Mouse (Mus musculus) forebrain, postnatal 0 days (tissue): ENCODE measurements at regions not wholly inside any gene's neighbourhood (a gene's known extent, or its start where the extent isn't known, plus 50 kb on each side); places are given as distances from the start of the nearest gene placed in this dataset.

Source experiments
- ATAC-seq: fragments of 200-750 bp; cut with Nextera tagmentation; 2 replicates; pipeline ENCODE4 v1.8.0; 2017; ENCODE audit warnings: mild to moderate bottlenecking, moderate library complexity
- DNase-seq: peaks from one replicate; pipeline ENCODE4 v3.0.0-alpha.2; 2015
- H3K27ac ChIP-seq: fragments of 300-500 bp; sonication (generic); 2 replicates; pipeline ENCODE4 v1.5.1; 2014; ENCODE audit warnings: low read depth, mild to moderate bottlenecking, antibody characterized with exemption, low read length, moderate library complexity, mixed read lengths
- H3K27me3 ChIP-seq: fragments of 300-500 bp; sonication (generic); 2 replicates; pipeline ENCODE4 v1.6.1; 2014; ENCODE audit warnings: mild to moderate bottlenecking, low read length, mixed read lengths; ENCODE audit not compliant: insufficient read depth
- H3K36me3 ChIP-seq: fragments of 300-500 bp; sonication (generic); 2 replicates; pipeline ENCODE4 v1.6.1; 2014; ENCODE audit warnings: mild to moderate bottlenecking, moderate library complexity; ENCODE audit not compliant: insufficient read depth
- H3K4me1 ChIP-seq: fragments of 300-500 bp; sonication (generic); 2 replicates; pipeline ENCODE4 v1.6.1; 2014; ENCODE audit warnings: antibody characterized with exemption; ENCODE audit not compliant: insufficient read depth
- H3K4me2 ChIP-seq: fragments of 300-500 bp; sonication (generic); 2 replicates; pipeline ENCODE4 v1.6.1; 2014; ENCODE audit warnings: low read depth, mild to moderate bottlenecking, moderate library complexity
- H3K4me3 ChIP-seq: fragments of 300-500 bp; sonication (generic); 2 replicates; pipeline ENCODE4 v1.5.1; 2014; ENCODE audit warnings: low read depth, low read length, mixed read lengths
- H3K9ac ChIP-seq: fragments of 300-500 bp; sonication (generic); 2 replicates; pipeline ENCODE4 v1.6.1; 2014; ENCODE audit warnings: mild to moderate bottlenecking
- H3K9me3 ChIP-seq: fragments of 300-500 bp; sonication (generic); 2 replicates; pipeline ENCODE4 v1.6.1; 2016; ENCODE audit warnings: low read length
- CTCF ChIP-seq: sonication (generic); IDR thresholded peaks from 2 replicates; pipeline ENCODE4 v1.5.1; 2016; ENCODE audit warnings: antibody characterized with exemption, control low read depth, low read depth
- WGBS: fragments of 180-500 bp; shearing (Covaris S2); extraction: QIAGEN DNeasy Blood & Tissue Kit; methylation state at CpG from one replicate; pipeline ENCODE4 v1.1.7; 2014; 5-methylcytosine and 5-hydroxymethylcytosine counted together

- H3K4me3 ChIP-seq = no peak overlapping the region
- WGBS = 44% methylated on average over 1 of the region's 1 CpGs
- TF ChIP-seq CTCF = no peak
Measured at GRCm38 (mm10) chr16:74526521-74526920, 114.9 kb upstream of the Robo2 start.

DNA sequence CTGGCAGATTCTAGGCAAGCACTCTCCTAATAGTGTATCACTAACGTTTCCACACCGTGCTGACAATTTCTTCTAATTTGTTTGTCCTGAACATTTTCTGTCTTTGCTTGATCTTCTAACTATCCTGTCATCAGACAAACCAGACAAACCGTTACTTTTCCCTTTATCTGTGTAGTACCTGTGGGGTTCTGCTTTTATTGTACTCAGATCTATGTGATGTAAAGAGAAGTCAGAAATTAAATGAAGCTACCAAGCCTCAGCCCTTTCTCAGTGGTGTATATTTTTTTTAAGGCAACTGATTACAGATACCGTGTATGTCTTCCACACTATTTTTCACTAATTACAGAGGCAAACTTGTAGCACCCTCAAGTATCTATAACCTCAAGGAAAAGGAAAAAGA lies 108.9 kb upstream of the Robo2 start:
- Histone ChIP-seq H3K27ac (no peak overlapping the region), H3K9ac (no peak overlapping the region), H3K9me3 (no peaks in the 10 kb centered on the region), H3K36me3 (no peaks in the 10 kb centered on the region), H3K4me3 (no peak overlapping the region), H3K4me1 (no peaks in the 10 kb centered on the region), H3K4me2 (no peak overlapping the region), H3K27me3 (no peaks in the 10 kb centered on the region)
- ATAC-seq (no peak), DNase-seq (no peak)
- 81% methylated on average over 4 of the region's 4 CpGs for WGBS
- TF ChIP-seq CTCF = no peak

More at GRCm38 (mm10) chr16:74526521-74526920, 114.9 kb upstream of the Robo2 start:
- DNase-seq = no peak
- no peaks in the 10 kb centered on the region for H3K4me1 ChIP-seq
- H3K27me3 ChIP-seq = no peaks in the 10 kb centered on the region
- no peak for ATAC-seq
- H3K27ac ChIP-seq = no peak overlapping the region
- no peaks in the 10 kb centered on the region for H3K9me3 ChIP-seq
- H3K4me2 ChIP-seq = no peak overlapping the region
- H3K9ac ChIP-seq = no peak overlapping the region
- no peaks in the 10 kb centered on the region for H3K36me3 ChIP-seq

DNA sequence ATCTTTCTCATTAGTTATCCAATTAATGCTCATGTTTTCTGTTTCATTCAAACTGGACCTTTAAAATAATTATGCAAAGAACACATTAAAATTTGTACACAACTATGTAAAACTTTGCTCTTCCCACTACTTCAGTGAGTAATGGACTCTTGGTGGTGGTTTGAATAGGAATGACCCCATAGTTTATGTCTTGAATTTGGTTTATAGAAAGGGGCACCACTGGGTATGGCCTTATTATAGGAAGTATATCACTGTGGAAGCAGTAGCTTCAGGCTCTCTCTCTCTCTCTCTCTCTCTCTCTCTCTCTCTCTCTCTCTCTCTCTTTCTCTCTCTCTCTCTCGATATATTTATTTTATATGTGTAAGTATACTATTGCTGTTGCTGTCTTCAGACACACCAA lies 106.3 kb upstream of the Robo2 start:
- WGBS = 94% methylated on average over 1 of the region's 1 CpGs
- no peak for TF ChIP-seq CTCF
- DNase-seq (no peak), ATAC-seq (no peak)
- Histone ChIP-seq H3K9ac (no peak overlapping the region), H3K4me3 (no peak overlapping the region), H3K4me1 (no peaks in the 10 kb centered on the region), H3K4me2 (no peak overlapping the region), H3K27me3 (no peaks in the 10 kb centered on the region), H3K9me3 (no peaks in the 10 kb centered on the region), H3K36me3 (no peaks in the 10 kb centered on the region), H3K27ac (no peak overlapping the region)

DNA sequence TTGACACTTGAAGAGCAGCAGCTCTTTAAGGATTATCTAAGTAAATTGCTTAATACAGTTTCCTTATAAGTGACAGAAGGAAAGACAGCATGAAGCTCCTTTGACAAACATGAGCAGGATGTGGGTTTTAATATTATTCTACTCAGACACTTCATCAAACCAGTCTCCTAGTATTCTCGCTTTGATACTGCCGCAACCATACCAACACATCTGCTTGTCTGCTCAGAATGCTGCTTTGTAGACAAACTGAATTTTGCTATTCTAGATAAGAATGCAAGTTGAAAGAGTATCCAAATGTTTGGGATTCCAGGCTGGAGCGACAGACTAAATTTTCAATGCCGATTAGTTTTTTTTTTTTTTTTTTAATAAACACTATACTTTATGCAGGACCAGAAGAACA lies 105.7 kb upstream of the Robo2 start:
- H3K9ac ChIP-seq = no peak overlapping the region
- H3K4me2 ChIP-seq = no peak overlapping the region
- no peak overlapping the region for H3K4me3 ChIP-seq
- ATAC-seq (no peak), DNase-seq (no peak)
- no peaks in the 10 kb centered on the region for H3K27me3 ChIP-seq
- 84% methylated on average over 4 of the region's 4 CpGs for WGBS
- TF ChIP-seq CTCF = no peak
- H3K36me3 ChIP-seq = no peaks in the 10 kb centered on the region
- H3K9me3 ChIP-seq = no peaks in the 10 kb centered on the region
- H3K4me1 ChIP-seq = no peaks in the 10 kb centered on the region
- H3K27ac ChIP-seq = no peak overlapping the region

DNA sequence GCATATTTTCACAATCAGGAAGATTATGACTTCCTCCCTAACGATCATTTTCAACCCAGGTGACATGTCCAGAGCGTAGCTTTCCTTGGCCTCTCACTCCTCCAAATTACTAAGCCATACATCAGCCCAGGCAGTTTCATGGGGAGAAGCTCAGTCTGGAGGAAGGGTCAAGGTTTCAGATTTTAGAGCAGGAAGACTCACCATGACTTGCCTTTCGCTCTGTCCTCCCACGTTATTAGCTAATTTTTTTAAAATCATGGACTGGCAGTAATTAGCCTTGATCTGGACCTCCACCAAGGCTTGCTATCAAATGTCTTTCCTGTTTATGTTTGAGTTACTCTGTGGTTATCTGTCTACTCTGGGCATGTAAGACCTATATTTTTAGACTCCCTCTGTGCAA lies 102.9 kb upstream of the Robo2 start:
- H3K4me3 ChIP-seq = no peak overlapping the region
- no peaks in the 10 kb centered on the region for H3K4me1 ChIP-seq
- no peak for TF ChIP-seq CTCF
- WGBS = 80% methylated on average over 4 of the region's 4 CpGs
- no peaks in the 10 kb centered on the region for H3K27me3 ChIP-seq
- H3K9me3 ChIP-seq = no peaks in the 10 kb centered on the region
- H3K27ac ChIP-seq = no peak overlapping the region
- H3K36me3 ChIP-seq = no peaks in the 10 kb centered on the region
- H3K4me2 ChIP-seq = no peak overlapping the region
- ATAC-seq = no peak
- no peak for DNase-seq
- H3K9ac ChIP-seq = no peak overlapping the region

GRCm38 (mm10) chr16:74510383-74510782 lies 98.8 kb upstream of the Robo2 start:
- TF ChIP-seq CTCF = no peak
- Histone ChIP-seq H3K4me1 (no peaks in the 10 kb centered on the region), H3K4me2 (no peak overlapping the region), H3K27ac (no peak overlapping the region), H3K9me3 (no peaks in the 10 kb centered on the region), H3K36me3 (no peaks in the 10 kb centered on the region), H3K9ac (no peak overlapping the region), H3K4me3 (no peak overlapping the region), H3K27me3 (no peaks in the 10 kb centered on the region)
- WGBS = 95% methylated on average over 1 of the region's 1 CpGs
- DNase-seq = no peak
- ATAC-seq = no peak

- H3K4me2 ChIP-seq = no peak overlapping the region
- no peak overlapping the region for H3K4me3 ChIP-seq
- no peak overlapping the region for H3K27ac ChIP-seq
- WGBS = 86% methylated on average over 2 of the region's 2 CpGs
- TF ChIP-seq CTCF = no peak
- no peaks in the 10 kb centered on the region for H3K36me3 ChIP-seq
- no peaks in the 10 kb centered on the region for H3K27me3 ChIP-seq
- no peak overlapping the region for H3K9ac ChIP-seq
- H3K4me1 ChIP-seq = no peaks in the 10 kb centered on the region
- no peaks in the 10 kb centered on the region for H3K9me3 ChIP-seq
- DNase-seq = no peak
- no peak for ATAC-seq
Measured at GRCm38 (mm10) chr16:74509489-74509888, 97.9 kb upstream of the Robo2 start.

DNA sequence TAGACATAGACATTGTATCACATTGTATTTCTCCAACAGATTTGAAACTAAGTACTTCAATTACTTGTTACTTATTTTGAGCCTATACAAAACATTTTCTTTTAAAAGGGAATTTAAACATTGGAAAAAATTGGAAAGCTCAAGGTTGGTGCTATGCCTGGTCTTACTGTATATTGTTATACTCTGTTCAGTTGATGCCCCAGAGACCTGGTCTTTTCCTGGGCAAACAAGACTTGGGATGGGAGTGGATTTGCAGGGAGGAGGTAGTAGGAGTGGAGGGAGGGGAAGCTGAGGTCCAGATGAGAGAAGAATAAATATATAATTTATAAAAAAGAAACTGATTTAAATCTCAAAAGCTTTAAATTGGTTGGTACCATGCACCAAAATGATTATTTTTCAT lies 95.1 kb upstream of the Robo2 start:
- H3K9ac ChIP-seq = no peak overlapping the region
- H3K36me3 ChIP-seq = no peaks in the 10 kb centered on the region
- H3K27ac ChIP-seq = no peak overlapping the region
- no peaks in the 10 kb centered on the region for H3K4me1 ChIP-seq
- H3K4me2 ChIP-seq = no peak overlapping the region
- ATAC-seq = no peak
- TF ChIP-seq CTCF = no peak
- H3K9me3 ChIP-seq = no peaks in the 10 kb centered on the region
- DNase-seq = no peak
- H3K27me3 ChIP-seq = no peaks in the 10 kb centered on the region
- H3K4me3 ChIP-seq = no peak overlapping the region
